Mouse (Mus musculus): ENCODE measurements around the gene Frmpd3.

The Frmpd3 gene

GRCm38 (mm10) chrX:140456751-140457491 lies 114.9 kb downstream of the Frmpd3 start:
- DNase-seq (ENCODE audit: low spot score) = peak; percentile 23

GRCm38 (mm10) chrX:140457502-140457901 lies 115.4 kb downstream of the Frmpd3 start:
- DNase-seq (ENCODE audit: low spot score) = no peak

DNA sequence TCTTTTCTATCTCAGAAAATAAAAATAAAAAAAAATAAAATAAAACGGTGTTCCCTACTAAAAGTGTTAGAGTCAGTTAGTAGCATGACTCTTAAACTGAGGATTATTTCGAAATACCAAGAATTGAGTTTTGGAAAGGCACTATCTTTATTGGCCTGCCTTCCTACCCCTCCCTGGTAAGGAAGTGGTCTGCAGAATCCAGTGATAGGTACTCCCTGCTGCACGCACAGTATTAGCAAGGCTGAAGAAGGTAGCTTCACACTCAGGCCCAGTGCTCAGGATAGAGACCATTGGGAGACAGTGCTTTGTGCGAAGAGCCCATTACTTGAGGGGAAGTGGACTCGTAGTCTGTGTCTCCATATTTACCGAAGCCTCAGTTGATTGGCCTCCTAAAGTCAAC lies 136.2 kb downstream of the Frmpd3 start:
- DNase-seq (ENCODE audit: low spot score) = no peak

- peak; percentile 50 for DNase-seq (ENCODE audit: low spot score)
Measured at GRCm38 (mm10) chrX:140479171-140479570, 137.1 kb downstream of the Frmpd3 start.
